Mouse (Mus musculus): Measurements from ENCODE around the gene Cnn2. TPM values are rescaled to one million over a fixed set of nuclear protein-coding genes. Genes with fewer than 3 reads are reported as not detected.
A peak's percentile ranks its signal among the peaks of the same experiment; 100 is the strongest.
"Not testable (repeated sequence)": the region's sequence is repeated elsewhere in the genome, so short reads cannot be mapped to it uniquely, and the experiment has no call there.

Gene Cnn2
- polyA plus RNA-seq, 1 experiment from 2014 or later: 115 TPM

GRCm38 (mm10) chr10:80035686-80036085, 47.3 kb downstream of the Cnn2 start:
- Histone ChIP-seq H3K4me1 (peaks cover 13% of the 10 kb centered on the region), H3K27ac (no peak overlapping the region), H3K4me3 (replicated peaks) (no peak overlapping the region), H3K4me2 (no peak overlapping the region), H3K9me3 (no peaks in the 10 kb centered on the region), H3K27me3 (no peaks in the 10 kb centered on the region), H3K36me3 (replicated peaks) (peaks cover 41% of the 10 kb centered on the region), H3K9ac (no peak overlapping the region)
- no peak for ATAC-seq (ENCODE audit: low FRiP score)
- 90% methylated on average over 5 of the region's 5 CpGs for WGBS

- no peaks in the 10 kb centered on the region for H3K9me3 ChIP-seq
- H3K9ac ChIP-seq: no peak overlapping the region
- ATAC-seq (ENCODE audit: low FRiP score): no peak
- no peak overlapping the region for H3K4me3 ChIP-seq (replicated peaks)
- WGBS: 89% methylated on average over 13 of the region's 13 CpGs
- 0 out of 2 replicates have a peak overlapping the region, but pooled peaks have one; percentile 42 for H3K27ac ChIP-seq
- no peak overlapping the region for H3K4me2 ChIP-seq
- H3K4me1 ChIP-seq: peaks cover 13% of the 10 kb centered on the region
- H3K27me3 ChIP-seq: no peaks in the 10 kb centered on the region
- H3K36me3 ChIP-seq (replicated peaks): peaks cover 41% of the 10 kb centered on the region
Observed at GRCm38 (mm10) chr10:80036832-80037231, 48.4 kb downstream of the Cnn2 start.

DNA sequence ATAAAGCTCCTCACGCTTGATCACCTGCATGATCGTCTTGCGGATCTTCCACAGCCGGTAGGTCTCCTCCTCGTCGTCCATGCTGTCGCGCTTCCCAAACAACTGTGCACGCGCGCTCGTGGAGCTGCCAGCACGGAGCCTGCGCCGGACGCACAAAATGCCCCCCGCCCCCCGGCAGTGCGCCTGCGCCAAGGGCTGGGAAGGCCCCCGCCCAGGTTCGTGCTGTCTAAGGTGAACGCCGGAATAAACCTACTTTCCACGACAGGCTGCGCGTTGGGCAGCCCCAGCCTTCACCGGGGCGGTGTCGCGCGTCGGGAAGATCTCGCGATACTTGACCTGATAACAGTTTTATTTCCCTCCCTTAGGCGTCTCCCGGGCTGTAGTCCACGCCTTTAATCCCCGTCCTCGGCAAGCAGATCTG, 51.2 kb downstream of the Cnn2 start, which contains the start of gene Polr2e:
Gene Polr2e (minus strand): TSS at position 237 of the 421 bp plus-strand sequence.
- peak; percentile 98 for ATAC-seq (ENCODE audit: low FRiP score)
- under 1% methylated on average over 40 of the region's 40 CpGs for WGBS
- peak within 1 kb of the TSS; percentile 63; the same call in 1 of the 2 replicates for H3K27ac ChIP-seq

DNA sequence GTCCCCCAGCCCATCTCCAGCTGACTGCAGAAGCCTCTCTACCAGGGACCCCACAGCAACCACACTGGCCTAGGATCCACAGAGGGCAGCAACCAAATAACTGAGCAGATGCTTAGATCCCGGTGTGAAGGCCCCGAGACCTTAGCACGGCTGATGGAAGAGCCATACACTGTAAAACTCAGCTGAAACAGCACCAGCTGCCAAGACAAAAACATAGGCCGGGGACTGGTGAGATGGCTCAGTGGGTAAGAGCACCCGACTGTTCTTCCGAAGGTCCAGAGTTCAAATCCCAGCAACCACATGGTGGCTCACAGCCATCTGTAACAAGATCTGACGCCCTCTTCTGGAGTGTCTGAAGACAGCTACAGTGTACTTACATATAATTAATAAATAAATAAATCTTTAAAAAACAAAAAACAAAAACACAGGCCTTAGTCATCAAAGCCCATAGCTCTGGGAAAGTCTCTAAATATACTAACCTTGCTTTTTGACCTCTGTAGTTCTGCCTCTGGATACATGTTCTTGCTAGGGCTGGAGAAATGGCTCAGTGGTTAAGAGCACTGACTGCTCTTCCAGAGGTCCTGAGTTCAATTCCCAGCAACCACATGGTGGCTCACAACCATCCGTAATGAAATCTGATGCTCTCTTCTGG, 53.2 kb downstream of the Cnn2 start:
- H3K27ac ChIP-seq; H3K9me3 ChIP-seq; H3K27me3 ChIP-seq; H3K9ac ChIP-seq; ATAC-seq (ENCODE audit: low FRiP score); H3K4me3 ChIP-seq (replicated peaks); H3K4me2 ChIP-seq: not testable (repeated sequence)
- 89% methylated on average over 8 of the region's 8 CpGs for WGBS
- Histone ChIP-seq H3K36me3 (replicated peaks) (peaks cover 19% of the 10 kb centered on the region), H3K4me1 (peaks cover 18% of the 10 kb centered on the region)

More for the DNA sequence above, 51.2 kb downstream of the Cnn2 start, which contains the start of gene Polr2e:
- Histone ChIP-seq H3K4me1 (peaks cover 17% of the 10 kb centered on the region), H3K36me3 (replicated peaks) (peaks cover 38% of the 10 kb centered on the region), H3K9me3 (no peaks in the 10 kb centered on the region), H3K4me2 (peak within 1 kb of the TSS; percentile 79), H3K4me3 (replicated peaks) (peak within 1 kb of the TSS; percentile 84), H3K27me3 (no peaks in the 10 kb centered on the region), H3K9ac (peak within 1 kb of the TSS; percentile 82)

DNA sequence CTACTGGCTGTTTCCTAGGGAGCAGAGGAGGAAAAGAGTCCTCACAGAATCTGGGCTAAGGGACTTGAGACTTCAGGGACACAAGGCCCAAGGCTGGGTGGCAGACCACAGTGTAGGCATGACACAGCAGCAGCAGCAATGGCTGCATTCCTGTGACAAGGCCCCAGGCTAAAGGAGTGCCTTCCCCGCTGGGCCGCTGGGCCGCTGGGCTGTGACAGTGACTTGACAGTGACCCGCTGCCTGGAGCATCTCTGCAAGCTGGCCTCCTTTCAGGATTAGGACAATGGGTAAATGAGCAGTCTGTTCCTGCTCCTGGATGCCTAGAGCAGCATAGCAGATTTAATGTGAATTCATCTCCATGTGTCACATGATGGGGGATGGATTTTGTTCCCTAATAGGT, 55.7 kb downstream of the Cnn2 start:
- no peak overlapping the region for H3K4me2 ChIP-seq
- 0 out of 2 replicates have a peak overlapping the region, but pooled peaks have one; percentile 5 for H3K9ac ChIP-seq
- peaks cover 29% of the 10 kb centered on the region for H3K4me1 ChIP-seq
- 48% methylated on average over 4 of the region's 4 CpGs for WGBS
- H3K27me3 ChIP-seq: peaks cover 6% of the 10 kb centered on the region; the same call in 1 of the 2 replicates
- H3K27ac ChIP-seq: peak overlapping the region; percentile 70; the same call in 1 of the 2 replicates
- H3K9me3 ChIP-seq: no peaks in the 10 kb centered on the region
- no peak overlapping the region for H3K4me3 ChIP-seq (replicated peaks)
- no peak for ATAC-seq (ENCODE audit: low FRiP score)
- no peaks in the 10 kb centered on the region for H3K36me3 ChIP-seq (replicated peaks)

GRCm38 (mm10) chr10:80045364-80045763, 57.0 kb downstream of the Cnn2 start:
- H3K27me3 ChIP-seq; ATAC-seq (ENCODE audit: low FRiP score); H3K27ac ChIP-seq; H3K9me3 ChIP-seq; H3K4me2 ChIP-seq; H3K36me3 ChIP-seq (replicated peaks); H3K4me3 ChIP-seq (replicated peaks); H3K9ac ChIP-seq: not testable (repeated sequence)
- WGBS: 77% methylated on average over 3 of the region's 4 CpGs
- peaks cover 35% of the 10 kb centered on the region for H3K4me1 ChIP-seq

Other genes starting within 250 kb of the Cnn2 start
- 43.7 and 47.6 TPM in 2 replicates for gene Polrmt, start 242.0 kb upstream of the Cnn2 start, polyA plus RNA-seq (2016; fragmentation: Nextera tagmentation; extraction: Ambion mirVana)
- gene Fgf22, start 233.5 kb upstream of the Cnn2 start, polyA plus RNA-seq (2016; fragmentation: Nextera tagmentation; extraction: Ambion mirVana): 0.47 and 0.68 TPM in 2 replicates
- 96.8 and 103 TPM in 2 replicates for gene Rnf126, start 221.6 kb upstream of the Cnn2 start, polyA plus RNA-seq (2016; fragmentation: Nextera tagmentation; extraction: Ambion mirVana)
- 0.55 and 1.0 TPM in 2 replicates for gene Fstl3, start 211.3 kb upstream of the Cnn2 start, polyA plus RNA-seq (2016; fragmentation: Nextera tagmentation; extraction: Ambion mirVana)
- 0.09 TPM in 1 of 2 replicates, not detected in the other for gene Prss57, start 197.6 kb upstream of the Cnn2 start, polyA plus RNA-seq (2016; fragmentation: Nextera tagmentation; extraction: Ambion mirVana)
- gene Palm, start 195.0 kb upstream of the Cnn2 start, polyA plus RNA-seq (2016; fragmentation: Nextera tagmentation; extraction: Ambion mirVana): 184 and 194 TPM in 2 replicates
- 0.81 and 1.1 TPM in 2 replicates for gene Misp, start 167.6 kb upstream of the Cnn2 start, polyA plus RNA-seq (2016; fragmentation: Nextera tagmentation; extraction: Ambion mirVana)
- gene Ptbp1, start 134.2 kb upstream of the Cnn2 start, polyA plus RNA-seq (2016; fragmentation: Nextera tagmentation; extraction: Ambion mirVana): 223 TPM in 2 replicates
- 14.8 and 16.2 TPM in 2 replicates for gene Prtn3, start 114.1 kb upstream of the Cnn2 start, polyA plus RNA-seq (2016; fragmentation: Nextera tagmentation; extraction: Ambion mirVana)
- 223 and 250 TPM in 2 replicates for gene Plppr3, start 114.0 kb upstream of the Cnn2 start, polyA plus RNA-seq (2016; fragmentation: Nextera tagmentation; extraction: Ambion mirVana)
- not detected in 2 replicates for gene Elane, start 102.3 kb upstream of the Cnn2 start, polyA plus RNA-seq (2016; fragmentation: Nextera tagmentation; extraction: Ambion mirVana)
- gene Cfd, start 97.7 kb upstream of the Cnn2 start, polyA plus RNA-seq (2016; fragmentation: Nextera tagmentation; extraction: Ambion mirVana): not detected in 2 replicates
- 59.9 and 62.3 TPM in 2 replicates for gene Med16, start 79.7 kb upstream of the Cnn2 start, polyA plus RNA-seq (2016; fragmentation: Nextera tagmentation; extraction: Ambion mirVana)
- 35.1 and 53.2 TPM in 2 replicates for gene Gm26602, start 77.7 kb upstream of the Cnn2 start, polyA plus RNA-seq (2016; fragmentation: Nextera tagmentation; extraction: Ambion mirVana)
- 0.96 and 1.1 TPM in 2 replicates for gene Kiss1r, start 71.6 kb upstream of the Cnn2 start, polyA plus RNA-seq (2016; fragmentation: Nextera tagmentation; extraction: Ambion mirVana)
- 162 and 173 TPM in 2 replicates for gene R3hdm4, start 67.4 kb upstream of the Cnn2 start, polyA plus RNA-seq (2016; fragmentation: Nextera tagmentation; extraction: Ambion mirVana)
- 4.5 and 4.7 TPM in 2 replicates for gene Arid3a, start 61.5 kb upstream of the Cnn2 start, polyA plus RNA-seq (2016; fragmentation: Nextera tagmentation; extraction: Ambion mirVana)
- gene Wdr18, start 28.4 kb upstream of the Cnn2 start, polyA plus RNA-seq (2016; fragmentation: Nextera tagmentation; extraction: Ambion mirVana): 94.4 and 96.0 TPM in 2 replicates
- 0.46 TPM in 2 replicates for gene Grin3b, start 17.9 kb upstream of the Cnn2 start, polyA plus RNA-seq (2016; fragmentation: Nextera tagmentation; extraction: Ambion mirVana)
- 14.7 and 19.2 TPM in 2 replicates for gene Tmem259, start 4.3 kb upstream of the Cnn2 start, polyA plus RNA-seq (2016; fragmentation: Nextera tagmentation; extraction: Ambion mirVana)
- gene Abca7, start 7.9 kb downstream of the Cnn2 start, polyA plus RNA-seq (2016; fragmentation: Nextera tagmentation; extraction: Ambion mirVana): 5.8 and 5.9 TPM in 2 replicates
- gene Arhgap45, start 28.1 kb downstream of the Cnn2 start, polyA plus RNA-seq (2016; fragmentation: Nextera tagmentation; extraction: Ambion mirVana): 3.4 and 3.6 TPM in 2 replicates
- 183 and 184 TPM in 2 replicates for gene Polr2e, start 51.2 kb downstream of the Cnn2 start, polyA plus RNA-seq (2016; fragmentation: Nextera tagmentation; extraction: Ambion mirVana)
- 434 and 458 TPM in 2 replicates for gene Gpx4, start 58.6 kb downstream of the Cnn2 start, polyA plus RNA-seq (2016; fragmentation: Nextera tagmentation; extraction: Ambion mirVana)
- 14.8 and 16.4 TPM in 2 replicates for gene Sbno2, start 117.0 kb downstream of the Cnn2 start, polyA plus RNA-seq (2016; fragmentation: Nextera tagmentation; extraction: Ambion mirVana)
- 20.8 and 23.2 TPM in 2 replicates for gene Stk11, start 127.2 kb downstream of the Cnn2 start, polyA plus RNA-seq (2016; fragmentation: Nextera tagmentation; extraction: Ambion mirVana)
- gene Atp5d, start 150.0 kb downstream of the Cnn2 start, polyA plus RNA-seq (2016; fragmentation: Nextera tagmentation; extraction: Ambion mirVana): 405 and 428 TPM in 2 replicates
- 13.2 and 13.8 TPM in 2 replicates for gene Cbarp, start 152.3 kb downstream of the Cnn2 start, polyA plus RNA-seq (2016; fragmentation: Nextera tagmentation; extraction: Ambion mirVana)
- gene Midn, start 159.7 kb downstream of the Cnn2 start, polyA plus RNA-seq (2016; fragmentation: Nextera tagmentation; extraction: Ambion mirVana): 45.0 and 50.3 TPM in 2 replicates
- gene Cirbp, start 177.4 kb downstream of the Cnn2 start, polyA plus RNA-seq (2016; fragmentation: Nextera tagmentation; extraction: Ambion mirVana): 224 and 240 TPM in 2 replicates
- gene 1600002K03Rik, start 184.4 kb downstream of the Cnn2 start, polyA plus RNA-seq (2016; fragmentation: Nextera tagmentation; extraction: Ambion mirVana): 11.1 and 11.6 TPM in 2 replicates
- gene Efna2, start 190.9 kb downstream of the Cnn2 start, polyA plus RNA-seq (2016; fragmentation: Nextera tagmentation; extraction: Ambion mirVana): 36.4 and 48.9 TPM in 2 replicates
- gene Mum1, start 237.8 kb downstream of the Cnn2 start, polyA plus RNA-seq (2016; fragmentation: Nextera tagmentation; extraction: Ambion mirVana): 55.5 and 58.4 TPM in 2 replicates